In the genomic region with DNA sequence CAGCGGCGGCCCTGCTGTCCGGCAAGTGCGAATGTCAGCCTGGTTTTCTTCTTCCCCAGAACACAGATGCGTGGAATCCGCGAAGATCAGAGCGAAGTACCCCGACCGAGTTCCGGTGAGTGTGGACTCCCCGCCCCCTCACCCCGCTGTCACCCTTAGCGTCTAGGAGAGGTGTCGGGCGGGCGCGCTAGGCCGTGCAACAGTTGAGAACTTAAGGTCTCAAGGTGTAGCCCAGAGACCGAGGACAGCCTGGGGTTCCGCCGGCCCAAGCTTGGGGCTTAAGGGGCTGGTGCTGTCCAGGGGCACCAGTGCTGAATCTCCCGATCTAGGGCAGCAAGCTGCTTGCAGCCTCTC, we compare ENCODE assay signal across 8 mouse cellular contexts. TPM values are rescaled to one million over a fixed set of nuclear protein-coding genes. Genes with fewer than 3 reads are reported as not detected.
DNase-seq lines count a peak whose midpoint lies in the region; ATAC-seq and TF ChIP-seq lines count a peak whose summit lies in the region.

No protein-coding gene starts in this region.

- no peak for TF ChIP-seq CTCF in brain, embryonic 14.5 days (IDR thresholded peaks at IDR 0.05; ENCODE audit: borderline replicate concordance, extremely low read depth, insufficient read depth, insufficient read length)

- peak overlapping the region; percentile 81 for H3K4me2 ChIP-seq in forebrain, embryonic 16.5 days (ENCODE audit: low read length)
- peak overlapping the region; percentile 99 for H3K4me2 ChIP-seq in hindbrain, embryonic 12.5 days (replicated peaks)
- peak overlapping the region; percentile 92 for H3K4me2 ChIP-seq in limb, embryonic 11.5 days (ENCODE audit: low read depth, severe bottlenecking)

- peak overlapping the region; percentile 61 for H3K27ac ChIP-seq in forebrain, embryonic 16.5 days (ENCODE audit: low read length)
- peak overlapping the region; percentile 68 for H3K27ac ChIP-seq in hindbrain, embryonic 12.5 days
- H3K27ac ChIP-seq in limb, embryonic 11.5 days (replicated peaks; ENCODE audit: low read depth, low read length), result no peak overlapping the region

- DNase-seq in embryo, embryonic 10 days (ENCODE audit: low spot score), result peak; percentile 67
- DNase-seq in embryo, embryonic 9.5 days (ENCODE audit: extremely low spot score), result no peak
- peak; percentile 46 for DNase-seq in brain, embryonic 14.5 days (ENCODE audit: low read depth)
- DNase-seq in limb, embryonic 11.5 days (ENCODE audit: low spot score), result peak; percentile 65
- DNase-seq in mesoderm, embryonic 11.5 days (ENCODE audit: low read depth, low spot score), result peak; percentile 70
- DNase-seq in right cerebral cortex, postnatal 4 days, result peak; percentile 22

- no peaks in the 10 kb centered on the region for H3K9me3 ChIP-seq in forebrain, embryonic 16.5 days (ENCODE audit: control insufficient read depth, low read length)
- H3K9me3 ChIP-seq in hindbrain, embryonic 12.5 days (replicated peaks), result no peaks in the 10 kb centered on the region
- no peaks in the 10 kb centered on the region for H3K9me3 ChIP-seq in limb, embryonic 11.5 days (ENCODE audit: control insufficient read depth, low read length)

- H3K9ac ChIP-seq in forebrain, embryonic 16.5 days (replicated peaks; ENCODE audit: low read depth, low read length), result peak overlapping the region; percentile 89
- peak overlapping the region; percentile 90 for H3K9ac ChIP-seq in hindbrain, embryonic 12.5 days
- peak overlapping the region; percentile 61 for H3K9ac ChIP-seq in limb, embryonic 11.5 days (ENCODE audit: low read length)

- peaks cover 9% of the 10 kb centered on the region; the same call in 1 of the 2 replicates for H3K36me3 ChIP-seq in forebrain, embryonic 16.5 days (ENCODE audit: control insufficient read depth, insufficient read depth)
- H3K36me3 ChIP-seq in hindbrain, embryonic 12.5 days, result peaks cover 34% of the 10 kb centered on the region
- H3K36me3 ChIP-seq in limb, embryonic 11.5 days (ENCODE audit: control insufficient read depth, insufficient read depth, low read length), result peaks cover 3% of the 10 kb centered on the region; the same call in 1 of the 2 replicates

- peak; percentile 26 for ATAC-seq in forebrain, embryonic 16.5 days
- ATAC-seq in hindbrain, embryonic 12.5 days (ENCODE audit: low FRiP score), result peak; percentile 6; the same call in 1 of the 2 replicates
- 0 out of 2 replicates have a peak, but pooled peaks have one; percentile 14 for ATAC-seq in limb, embryonic 11.5 days (ENCODE audit: insufficient number of reproducible peaks, low FRiP score, low TSS enrichment, low read depth)

- H3K4me3 ChIP-seq in forebrain, embryonic 16.5 days (replicated peaks; ENCODE audit: low read length), result peak overlapping the region; percentile 100
- peak overlapping the region; percentile 85 for H3K4me3 ChIP-seq in hindbrain, embryonic 12.5 days
- peak overlapping the region; percentile 78 for H3K4me3 ChIP-seq in limb, embryonic 11.5 days (ENCODE audit: low read depth, low read length)

- H3K4me1 ChIP-seq in forebrain, embryonic 16.5 days (replicated peaks; ENCODE audit: control insufficient read depth, insufficient read depth, low read length), result peaks cover 17% of the 10 kb centered on the region
- H3K4me1 ChIP-seq in hindbrain, embryonic 12.5 days, result peaks cover 18% of the 10 kb centered on the region
- peaks cover 9% of the 10 kb centered on the region for H3K4me1 ChIP-seq in limb, embryonic 11.5 days (ENCODE audit: control insufficient read depth, insufficient read depth, low read length)

- 0% methylated on average over 23 of the region's 23 CpGs for WGBS in forebrain, embryonic 16.5 days
- under 1% methylated on average over 23 of the region's 23 CpGs for WGBS in hindbrain, embryonic 12.5 days
- WGBS in limb, embryonic 11.5 days, result 0% methylated on average over 23 of the region's 23 CpGs

- H3K27me3 ChIP-seq in forebrain, embryonic 16.5 days (replicated peaks; ENCODE audit: control insufficient read depth, insufficient read depth, low read length), result no peaks in the 10 kb centered on the region
- no peaks in the 10 kb centered on the region for H3K27me3 ChIP-seq in hindbrain, embryonic 12.5 days
- no peaks in the 10 kb centered on the region for H3K27me3 ChIP-seq in limb, embryonic 11.5 days (ENCODE audit: control insufficient read depth, insufficient read depth, low read length)

- TF ChIP-seq POLR2A in brain, embryonic 14.5 days (IDR thresholded peaks at IDR 0.05; ENCODE audit: borderline replicate concordance, extremely low read depth, insufficient read depth, insufficient read length, poor library complexity, severe bottlenecking), result no peak

RNA-seq across cellular contexts. Expression of gene Gabarapl2, which starts 0.6 kb away (rescaled TPM):
- polyA plus RNA-seq in brain, embryonic 14.5 days (2012; rRNA removed), result 164 TPM in 2 replicates
- polyA plus RNA-seq in forebrain, embryonic 16.5 days (2015; fragmentation: Nextera tagmentation; extraction: Ambion mirVana), result 479 and 491 TPM in 2 replicates
- 327 and 330 TPM in 2 replicates for polyA plus RNA-seq in hindbrain, embryonic 12.5 days (2016; fragmentation: Nextera tagmentation; extraction: Ambion mirVana)
- 179 and 182 TPM in 2 replicates for polyA plus RNA-seq in limb, embryonic 11.5 days (2014; fragmentation: Nextera tagmentation; extraction: Ambion mirVana)

RNA-seq across cellular contexts. Expression of gene Tmem231, which starts 7.4 kb away (rescaled TPM):
- 16.8 and 17.2 TPM in 2 replicates for polyA plus RNA-seq in brain, embryonic 14.5 days (2012; rRNA removed)
- polyA plus RNA-seq in forebrain, embryonic 16.5 days (2015; fragmentation: Nextera tagmentation; extraction: Ambion mirVana), result 14.1 and 14.3 TPM in 2 replicates
- 20.4 and 22.4 TPM in 2 replicates for polyA plus RNA-seq in hindbrain, embryonic 12.5 days (2016; fragmentation: Nextera tagmentation; extraction: Ambion mirVana)
- 19.8 and 21.9 TPM in 2 replicates for polyA plus RNA-seq in limb, embryonic 11.5 days (2014; fragmentation: Nextera tagmentation; extraction: Ambion mirVana)

RNA-seq across cellular contexts. Expression of gene Chst5, which starts 30.8 kb away (rescaled TPM):
- 3.6 and 3.9 TPM in 2 replicates for polyA plus RNA-seq in brain, embryonic 14.5 days (2012; rRNA removed)
- 2.3 and 2.6 TPM in 2 replicates for polyA plus RNA-seq in forebrain, embryonic 16.5 days (2015; fragmentation: Nextera tagmentation; extraction: Ambion mirVana)
- polyA plus RNA-seq in hindbrain, embryonic 12.5 days (2016; fragmentation: Nextera tagmentation; extraction: Ambion mirVana), result 4.7 and 5.1 TPM in 2 replicates
- polyA plus RNA-seq in limb, embryonic 11.5 days (2014; fragmentation: Nextera tagmentation; extraction: Ambion mirVana), result 2.5 and 2.9 TPM in 2 replicates

RNA-seq across cellular contexts. Expression of gene Adat1, which starts 51.0 kb away (rescaled TPM):
- polyA plus RNA-seq in brain, embryonic 14.5 days (2012; rRNA removed), result 9.7 and 10.4 TPM in 2 replicates
- 8.4 and 10.0 TPM in 2 replicates for polyA plus RNA-seq in forebrain, embryonic 16.5 days (2015; fragmentation: Nextera tagmentation; extraction: Ambion mirVana)
- polyA plus RNA-seq in hindbrain, embryonic 12.5 days (2016; fragmentation: Nextera tagmentation; extraction: Ambion mirVana), result 11.1 and 12.2 TPM in 2 replicates
- polyA plus RNA-seq in limb, embryonic 11.5 days (2014; fragmentation: Nextera tagmentation; extraction: Ambion mirVana), result 12.6 and 13.9 TPM in 2 replicates
